Mouse (Mus musculus): ENCODE data around the gene Hormad1. TPM values are rescaled to one million over a fixed set of nuclear protein-coding genes. Genes with fewer than 3 reads are reported as not detected.
"Not testable (repeated sequence)": the region's sequence is repeated elsewhere in the genome, so short reads cannot be mapped to it uniquely, and the experiment has no call there.

Hormad1 gene
- not detected for total RNA-seq (2021)

DNA sequence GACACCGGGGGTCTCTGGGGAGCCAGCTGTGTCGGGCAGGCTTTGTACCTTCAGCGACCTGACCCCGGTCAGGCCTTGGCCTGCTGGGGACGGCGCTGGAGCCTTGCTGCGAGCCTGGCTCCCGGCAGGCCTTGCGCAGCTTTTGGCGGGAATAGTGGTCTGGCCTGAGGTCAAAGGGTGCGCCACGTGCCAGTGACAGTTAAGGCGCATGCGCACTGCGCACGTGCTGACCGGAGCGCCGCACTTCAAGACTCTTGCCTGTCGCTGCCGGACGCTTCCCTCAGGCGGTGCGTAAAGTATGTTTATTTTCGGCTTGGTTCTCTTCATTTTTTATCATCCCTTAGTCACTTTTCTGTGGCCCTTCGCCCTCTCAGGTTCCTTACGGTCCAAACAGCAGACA is at the start of gene Hormad1:
Gene Hormad1 (plus strand): TSS at position 241 of the 400 bp plus-strand sequence.
- DNase-seq (ENCODE audit: low spot score in 2 of 2) = no peak
- intact Hi-C loops (cut with DNase I) = no loop called here

- intact Hi-C loops (cut with DNase I) = loop anchor here (10.0 kb wide), 1 partner anchor 253 kb away; the partner anchor contains the start of gene Tars2
Measured at GRCm38 (mm10) chr3:95511611-95512180, 47.8 kb upstream of the Hormad1 start.

DNA sequence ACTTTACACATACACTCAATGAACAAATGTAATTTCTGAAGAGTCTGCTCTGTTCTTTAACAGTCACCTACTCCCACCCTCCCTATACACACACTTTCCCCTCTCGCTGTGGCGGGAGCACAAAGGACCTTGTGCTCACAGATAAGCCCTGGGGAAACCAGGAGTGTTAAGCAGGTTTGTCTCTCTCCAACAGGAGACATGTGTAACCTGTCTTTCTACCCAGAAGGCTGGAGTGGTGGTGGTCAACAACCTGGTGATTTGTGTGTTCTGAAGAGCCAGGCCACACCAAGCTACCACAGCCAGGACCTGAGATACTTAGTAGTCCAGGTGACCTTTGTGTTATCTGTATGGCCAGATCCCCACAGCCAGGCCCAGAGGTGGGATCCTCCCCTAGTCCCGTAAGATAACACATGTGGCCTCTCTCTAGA is 42.8 kb upstream of the Hormad1 start:
- no peak for DNase-seq (ENCODE audit: low spot score in 2 of 2)
- intact Hi-C loops (cut with DNase I) = loop anchor here (1.0 to 10.0 kb wide), 2 partner anchors 72 to 248 kb away; partner anchors contain the start of genes Golph3l and Tars2

More at GRCm38 (mm10) chr3:95511611-95512180, 47.8 kb upstream of the Hormad1 start:
- no peak for DNase-seq (ENCODE audit: low spot score in 2 of 2)

GRCm38 (mm10) chr3:95517493-95517898 is 42.0 kb upstream of the Hormad1 start:
- DNase-seq (ENCODE audit: low spot score in 2 of 2) = peak; percentile 46 to 69
- intact Hi-C loops (cut with DNase I) = loop anchor here (1.0 to 10.0 kb wide), 2 partner anchors 71 to 247 kb away; partner anchors contain the start of genes Golph3l and Tars2

DNA sequence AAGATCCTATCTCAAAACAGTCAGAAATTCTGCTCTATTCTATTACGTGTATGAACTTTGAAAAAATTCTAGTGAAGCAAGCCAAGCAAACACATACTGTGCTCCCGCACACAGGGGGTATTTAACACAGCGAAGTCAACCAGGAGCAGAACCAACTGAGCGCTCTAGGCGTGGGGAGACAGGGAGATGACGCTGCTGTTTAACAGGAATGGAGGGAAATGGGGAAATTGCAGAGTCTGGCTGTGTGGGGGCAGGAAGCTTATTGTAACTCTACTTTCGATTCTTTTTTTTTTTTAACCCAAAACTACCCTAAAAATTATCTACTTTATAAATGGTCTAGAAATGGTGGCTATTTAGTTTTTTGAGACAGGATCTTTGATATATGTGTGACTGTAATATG is 40.6 kb upstream of the Hormad1 start:
- no peak for DNase-seq (ENCODE audit: low spot score in 2 of 2)
- intact Hi-C loops (cut with DNase I) = loop anchor here (10.0 kb wide), 1 partner anchor 246 kb away; the partner anchor contains the start of gene Tars2

GRCm38 (mm10) chr3:95519315-95519714 is 40.2 kb upstream of the Hormad1 start:
- intact Hi-C loops (cut with DNase I) = loop anchor here (10.0 kb wide), 1 partner anchor 245 kb away; the partner anchor contains the start of gene Tars2
- no peak for DNase-seq (ENCODE audit: low spot score in 2 of 2)

GRCm38 (mm10) chr3:95520100-95520499 is 39.4 kb upstream of the Hormad1 start:
- DNase-seq (ENCODE audit: low spot score in 2 of 2) = no peak
- intact Hi-C loops (cut with DNase I) = no loop called here

- intact Hi-C loops (cut with DNase I) = no loop called here
- DNase-seq (ENCODE audit: low spot score in 2 of 2) = no peak
Measured at GRCm38 (mm10) chr3:95521168-95521567, 38.3 kb upstream of the Hormad1 start.

- intact Hi-C loops (cut with DNase I) = no loop called here
- no peak for DNase-seq (ENCODE audit: low spot score in 2 of 2)
Measured at GRCm38 (mm10) chr3:95523662-95524061, 35.8 kb upstream of the Hormad1 start.

DNA sequence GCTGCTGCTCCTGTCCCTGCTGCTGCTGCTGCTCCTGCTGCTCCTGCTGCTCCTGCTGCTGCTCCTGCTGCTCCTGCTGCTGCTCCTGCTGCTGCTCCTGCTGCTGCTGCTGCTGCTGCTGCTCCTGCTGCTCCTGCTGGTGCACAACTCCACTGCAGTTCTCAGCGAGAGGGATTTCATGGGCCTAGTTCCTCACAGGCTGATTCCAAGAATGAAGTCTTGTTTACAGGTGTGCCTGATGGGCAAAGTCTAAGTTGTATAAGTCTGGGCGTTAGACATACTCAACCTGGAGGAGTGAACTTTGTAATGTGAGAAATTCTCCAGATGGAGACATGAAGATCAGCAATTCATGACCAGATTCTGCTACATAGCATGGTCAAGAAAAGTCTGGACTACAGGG is 34.8 kb upstream of the Hormad1 start:
- no peak for DNase-seq (ENCODE audit: low spot score in 2 of 2)
- intact Hi-C loops (cut with DNase I) = no loop called here

GRCm38 (mm10) chr3:95526111-95526510 is 33.4 kb upstream of the Hormad1 start:
- DNase-seq (ENCODE audit: low spot score in 2 of 2) = no peak
- intact Hi-C loops (cut with DNase I) = no loop called here

DNA sequence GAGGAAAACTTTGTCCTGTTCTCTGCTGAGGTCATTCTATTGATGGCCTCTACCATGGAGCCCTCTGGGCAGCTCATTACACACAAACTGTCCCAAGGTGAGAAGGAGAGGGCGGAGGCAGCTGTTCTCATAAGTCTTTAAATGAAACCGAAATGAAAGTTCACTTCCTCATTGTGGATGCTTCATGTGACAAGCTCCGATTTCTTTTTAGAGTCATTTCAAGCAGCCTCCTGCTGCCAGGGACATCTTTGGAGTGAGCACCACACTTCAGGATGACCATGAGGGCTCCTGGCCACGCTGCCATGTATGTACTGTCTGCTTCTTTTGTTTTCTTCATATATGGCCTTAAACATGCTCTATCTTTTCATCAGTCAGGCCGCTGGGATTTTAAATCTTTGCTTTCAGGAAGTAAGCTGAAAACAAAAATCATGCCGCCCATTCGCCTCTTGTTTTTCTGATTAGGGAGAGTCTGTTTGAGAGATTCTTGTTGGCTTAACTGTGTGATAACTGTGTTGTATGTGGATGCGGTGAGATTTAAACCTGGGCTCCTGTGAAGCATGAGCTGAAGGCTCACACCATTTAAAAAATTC is 32.8 kb upstream of the Hormad1 start, which contains the start of gene Ctss:
Gene Ctss (plus strand): TSS at position 165 of the 590 bp plus-strand sequence.
- intact Hi-C loops (cut with DNase I) = no loop called here
- no peak for DNase-seq (ENCODE audit: low spot score in 2 of 2)

DNA sequence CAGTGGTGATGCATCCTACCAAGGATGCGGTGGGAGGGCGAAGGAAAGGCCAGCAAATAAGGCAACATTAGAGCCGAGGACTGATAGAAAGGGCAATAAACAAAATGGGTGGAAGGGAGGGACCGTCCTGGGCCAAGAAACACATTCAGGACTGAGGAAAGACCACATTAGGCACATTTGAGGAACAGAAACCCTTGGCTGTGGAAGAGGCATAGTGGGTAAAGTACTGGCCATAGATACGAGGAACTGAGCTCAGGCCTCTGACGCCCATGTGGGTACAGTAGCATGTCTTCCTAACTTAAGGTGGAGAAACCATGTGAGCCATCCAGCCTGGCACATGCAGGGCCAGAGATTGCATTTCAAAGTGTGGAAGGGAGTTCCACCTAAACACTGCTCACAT is 29.7 kb upstream of the Hormad1 start:
- intact Hi-C loops (cut with DNase I) = loop anchor here (5.0 kb wide), 1 partner anchor 42 kb away; no protein-coding TSS in a partner anchor
- DNase-seq (ENCODE audit: low spot score in 2 of 2) = no peak

DNA sequence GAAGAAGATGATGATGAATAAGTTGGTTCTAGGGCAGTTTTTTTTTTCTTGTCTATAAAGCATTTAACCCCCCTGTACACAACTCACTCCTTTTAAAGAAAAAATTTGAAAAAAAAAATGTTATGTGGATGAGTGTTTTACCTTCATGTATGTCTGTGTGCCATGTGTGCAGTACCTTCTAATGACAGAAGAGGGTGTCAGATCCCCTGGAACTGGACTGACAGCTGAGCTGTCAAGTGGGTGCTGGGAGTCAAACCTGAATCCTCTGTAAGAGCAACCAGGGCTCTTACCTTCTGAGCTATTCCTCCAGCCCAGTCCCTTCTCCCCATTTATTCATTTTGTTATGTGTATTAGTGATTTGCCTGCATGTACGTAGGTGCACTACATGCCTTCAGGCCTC is 28.5 kb upstream of the Hormad1 start:
- intact Hi-C loops (cut with DNase I) = loop anchor here (5.0 kb wide), 1 partner anchor 41 kb away; no protein-coding TSS in a partner anchor
- no peak for DNase-seq (ENCODE audit: low spot score in 2 of 2)

DNA sequence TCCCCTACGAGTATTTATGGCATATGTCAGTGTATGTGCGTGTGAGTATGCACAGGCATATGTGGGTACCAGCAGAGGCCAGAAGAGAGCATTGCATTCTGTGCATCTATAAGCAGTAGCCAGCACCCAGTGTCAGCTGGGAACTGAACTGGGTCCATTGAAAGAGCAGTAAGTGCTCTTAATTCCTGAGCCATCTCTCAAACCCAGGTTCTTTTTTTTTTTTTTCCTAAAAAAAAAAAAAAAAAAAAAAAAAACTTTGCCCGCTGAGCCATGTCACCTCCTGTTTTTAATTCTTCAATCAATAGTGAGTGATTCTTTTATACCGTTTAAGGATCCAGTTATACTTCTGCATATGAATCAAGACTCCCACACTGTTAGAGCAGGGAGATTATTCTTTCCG is 26.1 kb upstream of the Hormad1 start:
- intact Hi-C loops (cut with DNase I) = loop anchor here (5.0 kb wide), 1 partner anchor 39 kb away; no protein-coding TSS in a partner anchor
- DNase-seq (ENCODE audit: low spot score in 2 of 2) = no peak

DNA sequence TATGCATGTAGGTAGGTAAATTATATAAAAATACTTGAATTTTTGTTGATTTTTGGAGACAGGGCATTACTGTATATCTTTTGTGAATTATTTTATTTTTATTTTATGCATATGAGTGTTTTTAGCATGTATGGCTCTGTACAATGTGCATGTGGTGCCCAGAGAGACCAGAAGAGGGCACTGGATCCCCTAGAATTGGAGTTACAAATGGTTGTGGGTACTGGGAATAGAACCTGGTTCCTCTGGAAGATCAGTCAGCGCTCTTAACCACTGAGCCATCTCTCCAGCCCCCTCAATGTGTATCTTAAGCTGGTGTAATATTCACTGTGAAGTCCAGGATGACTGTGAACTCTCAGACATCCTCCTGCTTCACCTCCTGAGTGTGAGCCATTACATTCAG is 24.6 kb upstream of the Hormad1 start:
- no peak for DNase-seq (ENCODE audit: low spot score in 2 of 2)
- intact Hi-C loops (cut with DNase I) = loop anchor here (5.0 kb wide), 1 partner anchor 37 kb away; no protein-coding TSS in a partner anchor

DNA sequence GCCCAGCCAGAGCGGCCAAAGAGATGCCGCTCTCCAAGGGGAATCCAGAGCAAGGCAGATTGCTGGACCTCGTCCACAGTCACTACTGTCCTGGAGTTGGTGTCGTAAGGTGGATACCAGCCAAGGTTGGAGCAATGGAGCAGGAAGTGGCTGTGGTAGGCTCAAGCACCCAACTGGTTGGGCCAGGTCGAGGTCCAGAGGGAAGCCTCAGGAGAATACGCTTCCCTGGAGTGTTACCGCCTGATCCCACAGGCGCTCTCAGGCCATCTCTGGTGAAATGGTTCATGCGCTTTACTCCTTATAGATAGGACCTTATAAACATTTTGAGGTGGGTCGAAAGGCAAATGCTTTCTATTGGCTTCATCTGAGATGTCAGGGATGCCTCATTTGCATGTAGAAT is 20.5 kb upstream of the Hormad1 start:
- intact Hi-C loops (cut with DNase I) = no loop called here
- DNase-seq (ENCODE audit: low spot score in 2 of 2) = no peak

GRCm38 (mm10) chr3:95539837-95540236 is 19.6 kb upstream of the Hormad1 start:
- intact Hi-C loops (cut with DNase I) = no loop called here
- no peak for DNase-seq (ENCODE audit: low spot score in 2 of 2)

DNA sequence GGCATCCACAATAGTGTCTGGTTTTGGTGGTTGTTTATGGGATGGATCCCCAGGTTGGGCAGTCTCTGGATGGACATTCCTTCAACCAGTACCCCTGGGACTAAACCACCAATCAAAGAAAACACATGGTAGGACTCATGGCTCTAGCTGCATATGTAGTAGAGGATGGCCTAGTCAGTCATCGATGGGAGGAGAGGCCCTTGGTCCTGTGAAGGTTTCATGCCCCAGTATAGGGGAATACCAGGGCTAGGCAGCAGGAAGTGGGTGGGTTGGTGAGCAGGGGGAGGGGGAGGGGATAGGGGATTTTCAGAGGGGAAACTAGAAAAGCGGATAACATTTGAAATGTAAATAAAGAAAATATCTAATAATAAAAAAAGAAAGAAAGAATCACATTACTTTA is 18.3 kb upstream of the Hormad1 start:
- intact Hi-C loops (cut with DNase I); DNase-seq (ENCODE audit: low spot score in 2 of 2): not testable (repeated sequence)

DNA sequence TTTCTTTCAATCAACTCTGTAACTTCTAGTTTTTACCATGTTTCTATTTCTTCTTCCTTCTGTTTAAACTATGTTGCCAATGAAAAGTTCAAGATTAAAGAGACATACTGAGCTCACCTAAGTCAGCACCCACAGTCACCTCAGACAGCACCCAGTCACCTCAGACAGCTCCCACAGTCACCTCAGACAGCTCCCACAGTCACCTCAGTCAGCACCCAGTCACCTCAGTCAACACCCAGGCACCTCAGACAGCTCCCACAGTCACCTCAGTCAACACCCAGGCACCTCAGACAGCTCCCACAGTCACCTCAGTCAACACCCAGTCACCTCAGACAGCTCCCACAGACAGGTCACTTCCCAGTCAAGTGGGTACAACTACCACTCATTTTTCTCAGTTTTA is 17.3 kb upstream of the Hormad1 start:
- intact Hi-C loops (cut with DNase I) = no loop called here
- no peak for DNase-seq (ENCODE audit: low spot score in 2 of 2)

GRCm38 (mm10) chr3:95542981-95543380 is 16.5 kb upstream of the Hormad1 start:
- DNase-seq (ENCODE audit: low spot score in 2 of 2) = no peak
- intact Hi-C loops (cut with DNase I) = no loop called here
